Mouse (Mus musculus) MEL (cell line): ENCODE measurements at regions not wholly inside any gene's neighbourhood (a gene's known extent, or its start where the extent isn't known, plus 50 kb on each side); places are given as distances from the start of the nearest gene placed in this dataset.

Experiments used
- DNase-seq: peaks from one replicate; pipeline ENCODE4 v3.0.0; 2011; ENCODE audit warnings: low read depth, low spot score
- H3K27ac ChIP-seq: 2 replicates; pipeline ENCODE4 v1.5.1; 2012; ENCODE audit warnings: low read depth, mild to moderate bottlenecking, control low read depth, low read length, moderate library complexity; ENCODE audit not compliant: control insufficient read depth
- H3K27me3 ChIP-seq, 2 experiments: fragments of 150-350 bp in 1 of 2; sonication (generic) in 1 of 2; 2 replicates each; pipeline ENCODE4 v1.6.1; 2012; ENCODE audit warnings: low read length in 2 of 2, mild to moderate bottlenecking in 2 of 2, improper control_type of control experiment in 1 of 2, moderate library complexity in 1 of 2; ENCODE audit not compliant: insufficient read depth in 2 of 2, control insufficient read depth in 1 of 2
- H3K36me3 ChIP-seq, 2 experiments: 2 replicates each; pipeline ENCODE4 v1.6.1; 2012 to 2014; ENCODE audit warnings: low read length in 2 of 2, improper control_type of control experiment in 1 of 2, inconsistent platforms in 1 of 2, mild to moderate bottlenecking in 1 of 2; ENCODE audit not compliant: insufficient read depth in 2 of 2, control insufficient read depth in 1 of 2
- H3K4me1 ChIP-seq, 2 experiments: fragments of 150-350 bp in 1 of 2; sonication (generic) in 1 of 2; 2 replicates each; pipeline ENCODE4 v1.6.1; 2012; ENCODE audit warnings: low read length in 2 of 2, improper control_type of control experiment in 1 of 2, mild to moderate bottlenecking in 1 of 2; ENCODE audit not compliant: insufficient read depth in 2 of 2, control insufficient read depth in 1 of 2
- H3K4me3 ChIP-seq, 2 experiments: fragments of 150-350 bp in 1 of 2; sonication (generic) in 1 of 2; 2 replicates each; pipeline ENCODE4 v1.5.1; 2012; ENCODE audit warnings: low read depth in 2 of 2, low read length in 2 of 2, mild to moderate bottlenecking in 2 of 2, moderate library complexity in 2 of 2, control low read depth in 1 of 2, improper control_type of control experiment in 1 of 2; ENCODE audit not compliant: control insufficient read depth in 1 of 2, insufficient read depth in 1 of 2
- H3K79me2 ChIP-seq: 2 replicates; pipeline ENCODE4 v1.6.1; 2012; ENCODE audit warnings: mild to moderate bottlenecking, low read length, moderate library complexity; ENCODE audit not compliant: control insufficient read depth, poor library complexity, insufficient read depth
- H3K9ac ChIP-seq: 2 replicates; pipeline ENCODE4 v1.6.1; 2012; ENCODE audit warnings: low read depth, mild to moderate bottlenecking, control low read depth, low read length, moderate library complexity; ENCODE audit not compliant: control insufficient read depth, poor library complexity, severe bottlenecking
- H3K9me3 ChIP-seq: fragments of 150-350 bp; sonication (generic); replicated peaks from 2 replicates; pipeline ENCODE4 v1.6.1; 2012; ENCODE audit warnings: mild to moderate bottlenecking, low read length, improper control_type of control experiment, moderate library complexity; ENCODE audit not compliant: insufficient read depth
- CHD1 ChIP-seq: IDR thresholded peaks from 2 replicates; pipeline ENCODE4 v1.6.1; 2012; ENCODE audit warnings: low read depth, mild to moderate bottlenecking, inconsistent platforms, low read length, improper control_type of control experiment
- CHD2 ChIP-seq: IDR thresholded peaks from 2 replicates; pipeline ENCODE4 v1.6.1; 2011; ENCODE audit warnings: low read length, improper control_type of control experiment
- CTCF ChIP-seq, 3 experiments: IDR thresholded peaks in 2 of 3; conservative IDR thresholded peaks in 1 of 3; 2 replicates each; pipeline ENCODE4 v1.5.1; 2011 to 2012; ENCODE audit warnings: low read length in 3 of 3, low read depth in 2 of 3, mild to moderate bottlenecking in 2 of 3, improper control_type of control experiment in 1 of 3, inconsistent platforms in 1 of 3, mixed read lengths in 1 of 3, moderate library complexity in 1 of 3; ENCODE audit not compliant: control insufficient read depth in 1 of 3, insufficient read depth in 1 of 3, poor library complexity in 1 of 3, severe bottlenecking in 1 of 3
- E2F4 ChIP-seq: IDR thresholded peaks from 2 replicates; pipeline ENCODE4 v1.6.1; 2011; ENCODE audit warnings: low read depth, low read length, improper control_type of control experiment, borderline replicate concordance
- ELF1 ChIP-seq: IDR thresholded peaks from 2 replicates; pipeline ENCODE4 v1.6.1; 2014; ENCODE audit warnings: low read depth, mild to moderate bottlenecking, inconsistent platforms, low read length, improper control_type of control experiment, moderate library complexity
- GATA1 ChIP-seq: IDR thresholded peaks from 2 replicates; pipeline ENCODE4 v1.6.1; 2011; ENCODE audit warnings: low read depth, low read length, improper control_type of control experiment
- HCFC1 ChIP-seq: IDR thresholded peaks from 2 replicates; pipeline ENCODE4 v1.6.1; 2012; ENCODE audit warnings: low read depth, mild to moderate bottlenecking, inconsistent platforms, low read length, improper control_type of control experiment, moderate library complexity
- JUND ChIP-seq: IDR thresholded peaks from 2 replicates; pipeline ENCODE4 v1.6.1; 2011; ENCODE audit warnings: low read depth, mild to moderate bottlenecking, improper control_type of control experiment, low read length
- KAT2A ChIP-seq: conservative IDR thresholded peaks from 2 replicates; pipeline ENCODE4 v1.6.1; 2012; ENCODE audit warnings: low read depth, low read length, improper control_type of control experiment, inconsistent platforms
- MAZ ChIP-seq: IDR thresholded peaks from 2 replicates; pipeline ENCODE4 v1.6.1; 2012; ENCODE audit warnings: low read depth, mild to moderate bottlenecking, inconsistent platforms, low read length, improper control_type of control experiment
- MYB ChIP-seq: IDR thresholded peaks from 2 replicates; pipeline ENCODE4 v1.6.1; 2011; ENCODE audit warnings: mild to moderate bottlenecking, low read depth, low read length, improper control_type of control experiment
- NELFE ChIP-seq: IDR thresholded peaks from 2 replicates; pipeline ENCODE4 v1.6.1; 2011; ENCODE audit warnings: low read depth, low read length, improper control_type of control experiment
- POLR2A ChIP-seq, 2 experiments: IDR thresholded peaks; 2 replicates each; pipeline ENCODE4 v1.6.1; 2011 to 2012; ENCODE audit warnings: low read length in 2 of 2, mild to moderate bottlenecking in 2 of 2, control low read depth in 1 of 2, improper control_type of control experiment in 1 of 2, low read depth in 1 of 2, moderate library complexity in 1 of 2; ENCODE audit not compliant: control insufficient read depth in 1 of 2, insufficient read depth in 1 of 2, poor library complexity in 1 of 2
- POLR2AphosphoS2 ChIP-seq: IDR thresholded peaks from 2 replicates; pipeline ENCODE4 v1.6.1; 2011; ENCODE audit warnings: low read length, improper control_type of control experiment
- SIN3A ChIP-seq: IDR thresholded peaks from 2 replicates; pipeline ENCODE4 v1.6.1; 2012; ENCODE audit warnings: low read length, improper control_type of control experiment, inconsistent platforms
- SMC3 ChIP-seq: IDR thresholded peaks from 2 replicates; pipeline ENCODE4 v1.6.1; 2011; ENCODE audit warnings: low read depth, low read length, improper control_type of control experiment
- TCF12 ChIP-seq: IDR thresholded peaks from 2 replicates; pipeline ENCODE4 v1.6.1; 2014; ENCODE audit warnings: low read depth, mild to moderate bottlenecking, inconsistent platforms, low read length, improper control_type of control experiment, moderate library complexity
- USF1 ChIP-seq: IDR thresholded peaks from 2 replicates; pipeline ENCODE4 v1.6.1; 2014; ENCODE audit warnings: low read depth, mild to moderate bottlenecking, inconsistent platforms, low read length, improper control_type of control experiment, moderate library complexity
- ZC3H11A ChIP-seq: IDR thresholded peaks from 2 replicates; pipeline ENCODE4 v1.6.1; 2012; ENCODE audit warnings: low read depth, mild to moderate bottlenecking, inconsistent platforms, low read length, improper control_type of control experiment

GRCm38 (mm10) chr8:92161002-92161401 is 196.4 kb upstream of the Irx5 start:
- H3K36me3 ChIP-seq, result no peaks in the 10 kb centered on the region
- H3K27me3 ChIP-seq, result no peaks in the 10 kb centered on the region
- TF ChIP-seq NELFE, result no peak
- TF ChIP-seq TCF12, result no peak
- no peak for TF ChIP-seq MAZ
- TF ChIP-seq POLR2A (IDR thresholded peaks at IDR 0.05; ENCODE audit: control insufficient read depth in 1 of 2, insufficient read depth in 1 of 2, low read depth in 1 of 2, low read length in 2 of 2, poor library complexity in 1 of 2), result no peak
- no peak for TF ChIP-seq SMC3
- TF ChIP-seq JUND, result no peak
- TF ChIP-seq CHD1, result no peak
- no peak for TF ChIP-seq E2F4
- no peak for TF ChIP-seq GATA1
- TF ChIP-seq ZC3H11A, result no peak
- TF ChIP-seq USF1, result no peak
- no peak for TF ChIP-seq MYB
- TF ChIP-seq SIN3A, result no peak
- no peak for TF ChIP-seq POLR2AphosphoS2
- TF ChIP-seq, all 39 proteins: peak for 0
- Histone ChIP-seq H3K79me2 (no peaks in the 10 kb centered on the region), H3K27ac (no peak overlapping the region), H3K9ac (no peak overlapping the region), H3K4me1 (no peaks in the 10 kb centered on the region), H3K4me3 (no peak overlapping the region), H3K9me3 (no peaks in the 10 kb centered on the region)
- no peak for DNase-seq

DNA sequence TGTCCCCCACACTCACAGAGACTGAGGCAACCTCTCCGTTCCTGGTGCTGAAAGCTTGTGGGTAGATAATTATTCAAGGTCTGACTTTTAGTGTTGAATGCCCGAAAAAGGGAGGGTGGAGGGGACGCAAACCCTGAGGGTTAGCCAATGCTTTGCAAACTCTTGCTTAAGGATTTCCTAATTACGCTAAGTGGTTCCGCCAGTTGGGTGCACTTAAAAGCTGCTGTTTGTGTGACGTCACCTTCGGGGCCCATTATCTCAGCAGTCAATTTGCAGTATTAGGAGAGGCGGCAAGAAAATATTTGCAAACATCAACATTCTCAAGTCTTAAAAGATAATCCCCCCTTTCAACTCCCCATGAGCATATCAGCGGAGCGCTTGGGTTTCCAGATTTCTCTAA is 199.2 kb upstream of the Irx5 start:
- Histone ChIP-seq H3K4me3 (no peak overlapping the region), H3K9me3 (no peaks in the 10 kb centered on the region), H3K4me1 (no peaks in the 10 kb centered on the region), H3K27ac (no peak overlapping the region), H3K36me3 (no peaks in the 10 kb centered on the region), H3K27me3 (no peaks in the 10 kb centered on the region), H3K79me2 (no peaks in the 10 kb centered on the region), H3K9ac (no peak overlapping the region)
- DNase-seq, result no peak
- no peak for TF ChIP-seq CHD2
- TF ChIP-seq KAT2A, result no peak

DNA sequence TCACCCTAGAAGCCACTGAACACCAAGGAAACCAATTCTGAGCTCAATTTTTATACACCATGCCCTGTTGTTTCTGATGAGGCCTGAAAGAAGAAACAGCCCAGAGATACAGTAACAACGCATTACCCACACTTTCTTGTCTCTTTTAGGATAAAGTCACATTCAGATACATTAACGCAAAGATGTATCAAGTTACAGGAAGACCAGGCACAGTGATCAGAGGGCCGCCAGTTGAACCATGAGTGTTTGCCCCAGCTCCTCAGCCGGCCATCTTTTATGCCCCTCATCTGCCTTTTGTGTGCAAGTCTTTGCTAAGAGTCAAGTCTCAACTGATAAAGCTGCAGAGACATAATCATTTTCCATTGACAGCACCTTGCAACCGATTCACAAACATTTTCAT is 204.9 kb upstream of the Irx5 start:
- no peak overlapping the region for H3K27ac ChIP-seq
- TF ChIP-seq TCF12, result no peak
- TF ChIP-seq ELF1, result no peak
- no peak for TF ChIP-seq HCFC1
- TF ChIP-seq MYB, result no peak
- TF ChIP-seq CTCF (IDR thresholded peaks at IDR 0.05 in 2 of 3, conservative IDR thresholded peaks at IDR 0.05 in 1 of 3; ENCODE audit: control insufficient read depth in 1 of 3, insufficient read depth in 1 of 3, low read depth in 2 of 3, low read length in 3 of 3, poor library complexity in 1 of 3, severe bottlenecking in 1 of 3), result no peak
- H3K4me3 ChIP-seq, result no peak overlapping the region
- H3K9ac ChIP-seq, result no peak overlapping the region
- H3K79me2 ChIP-seq, result no peaks in the 10 kb centered on the region
- no peak for DNase-seq
- no peaks in the 10 kb centered on the region for H3K9me3 ChIP-seq
- no peaks in the 10 kb centered on the region for H3K27me3 ChIP-seq
- H3K36me3 ChIP-seq, result no peaks in the 10 kb centered on the region
- no peaks in the 10 kb centered on the region for H3K4me1 ChIP-seq
